Mouse (Mus musculus) myocyte (in vitro differentiated cells): Measurements from ENCODE around the gene Tbata.

Source experiments
- CEBPB ChIP-seq: IDR thresholded peaks from 2 replicates; pipeline ENCODE4 v1.6.1; 2011; ENCODE audit warnings: mild to moderate bottlenecking, moderate library complexity; ENCODE audit not compliant: poor library complexity, insufficient read depth, severe bottlenecking
- E2F4 ChIP-seq: IDR thresholded peaks from one replicate; pipeline ENCODE4 v1.6.1; 2011; ENCODE audit warnings: mild to moderate bottlenecking, control low read depth, moderate library complexity; ENCODE audit not compliant: insufficient read depth
- MAX ChIP-seq: IDR thresholded peaks from one replicate; pipeline ENCODE4 v1.6.1; 2011; ENCODE audit warnings: low read depth, mild to moderate bottlenecking, control low read depth
- POLR2A ChIP-seq: IDR thresholded peaks from one replicate; pipeline ENCODE4 v1.6.1; 2011; ENCODE audit warnings: low read depth, mild to moderate bottlenecking, control low read depth, moderate library complexity; ENCODE audit not compliant: insufficient read length
- POLR2AphosphoS2 ChIP-seq: IDR thresholded peaks from one replicate; pipeline ENCODE4 v1.6.1; 2011; ENCODE audit warnings: low read depth, control low read depth; ENCODE audit not compliant: insufficient read length
- SRF ChIP-seq: IDR thresholded peaks from one replicate; pipeline ENCODE4 v1.6.1; 2011; ENCODE audit warnings: low read depth; ENCODE audit not compliant: control insufficient read depth, insufficient read length
- TCF12 ChIP-seq: IDR thresholded peaks from one replicate; pipeline ENCODE4 v1.6.1; 2011; ENCODE audit warnings: mild to moderate bottlenecking, control low read depth; ENCODE audit not compliant: poor library complexity, insufficient read depth, severe bottlenecking
- USF1 ChIP-seq: IDR thresholded peaks from one replicate; pipeline ENCODE4 v1.6.1; 2011; ENCODE audit warnings: low read depth, mild to moderate bottlenecking, control low read depth, moderate library complexity

- TF ChIP-seq POLR2AphosphoS2 (no peak), TCF12 (no peak), MAX (no peak), POLR2A (no peak), USF1 (no peak), CEBPB (no peak), E2F4 (no peak), SRF (no peak)
These were observed at the start of gene Tbata for GRCm38 (mm10) chr10:61171654-61172053.
